Mouse (Mus musculus): ENCODE measurements around the gene Olfr1098. TPM values are rescaled to one million over a fixed set of nuclear protein-coding genes. Genes with fewer than 3 reads are reported as not detected.

Olfr1098 gene
- not detected for total RNA-seq (2022)

DNA sequence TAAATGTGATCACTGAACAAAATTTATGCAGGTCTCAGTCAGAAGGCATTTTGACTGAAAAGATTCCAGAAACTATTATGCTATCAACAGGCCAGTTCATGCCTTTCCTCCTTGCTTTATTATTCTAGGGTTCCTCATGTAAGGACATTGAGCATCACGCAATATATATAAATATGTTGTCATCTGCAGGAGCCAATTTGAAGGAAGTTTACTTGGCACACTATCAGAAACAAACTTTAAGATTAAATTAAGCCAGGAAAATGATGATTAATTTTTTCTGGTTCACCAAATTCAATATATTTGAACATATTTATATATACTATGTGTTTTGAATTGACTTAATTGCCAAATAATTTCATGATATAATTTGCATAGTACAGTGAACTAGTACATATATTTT is at the start of gene Olfr1098:
Olfr1098 (minus strand) TSS at position 101 of the 400 bp plus-strand sequence.
- DNase-seq, result no peak

DNA sequence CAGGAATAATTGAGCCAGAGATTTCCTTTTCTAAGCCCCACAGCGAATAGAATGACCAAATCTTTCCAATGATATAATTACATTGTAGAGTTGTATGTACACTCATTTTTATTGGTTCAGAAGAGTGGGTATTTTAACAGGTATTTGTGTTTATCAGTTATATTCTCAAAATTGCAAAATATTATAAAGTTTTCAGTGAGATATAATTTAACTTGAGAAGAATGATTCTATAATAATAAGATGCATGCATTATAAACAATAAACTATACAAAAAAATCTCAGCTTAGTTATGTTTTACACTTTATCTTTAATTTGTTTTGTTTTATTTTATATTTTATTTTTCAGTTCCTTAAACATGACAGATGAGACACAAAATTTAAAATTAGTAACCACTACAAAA is 36.2 kb upstream of the Olfr1098 start, which contains the start of gene Olfr1099:
Olfr1099 (minus strand) TSS at position 101 of the 400 bp plus-strand sequence.
- no peak for DNase-seq

DNA sequence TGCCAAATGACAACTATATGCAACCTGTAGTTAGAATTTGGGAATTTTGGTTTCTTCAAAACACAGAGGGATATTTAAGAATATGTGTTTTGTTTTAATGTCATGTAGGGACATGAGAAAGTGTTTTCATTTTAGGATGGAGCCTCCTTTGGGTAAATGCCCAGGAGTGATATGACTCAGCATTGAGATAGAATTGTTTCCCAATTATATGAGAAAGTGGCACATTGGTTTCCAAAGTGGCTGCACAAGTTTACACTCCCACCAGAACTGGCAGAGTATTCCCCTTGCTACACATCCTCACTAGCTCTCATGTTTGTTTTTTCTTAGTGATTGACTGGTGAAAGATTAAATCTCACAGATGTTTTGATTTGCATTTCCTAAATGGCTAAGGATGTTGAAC is 2.2 kb upstream of the Olfr1098 start:
- DNase-seq, result no peak

DNA sequence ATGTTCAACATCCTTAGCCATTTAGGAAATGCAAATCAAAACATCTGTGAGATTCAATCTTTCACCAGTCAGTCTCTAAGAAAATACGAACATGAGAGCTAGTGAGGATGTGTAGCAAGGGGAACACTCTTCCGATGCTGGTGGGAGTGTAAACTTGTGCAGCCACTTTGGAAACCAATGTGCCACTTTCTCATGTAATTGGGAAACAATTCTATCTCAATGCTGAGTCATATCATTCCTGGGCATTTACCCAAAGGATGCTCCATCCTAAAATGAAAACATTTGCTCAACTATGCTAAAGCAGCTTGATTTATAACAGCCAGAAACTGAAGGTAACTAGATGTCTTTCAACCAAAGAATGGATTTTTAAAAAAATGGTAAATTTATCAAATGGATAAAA is 18.7 kb downstream of the Olfr1098 start:
- no peak for DNase-seq

DNA sequence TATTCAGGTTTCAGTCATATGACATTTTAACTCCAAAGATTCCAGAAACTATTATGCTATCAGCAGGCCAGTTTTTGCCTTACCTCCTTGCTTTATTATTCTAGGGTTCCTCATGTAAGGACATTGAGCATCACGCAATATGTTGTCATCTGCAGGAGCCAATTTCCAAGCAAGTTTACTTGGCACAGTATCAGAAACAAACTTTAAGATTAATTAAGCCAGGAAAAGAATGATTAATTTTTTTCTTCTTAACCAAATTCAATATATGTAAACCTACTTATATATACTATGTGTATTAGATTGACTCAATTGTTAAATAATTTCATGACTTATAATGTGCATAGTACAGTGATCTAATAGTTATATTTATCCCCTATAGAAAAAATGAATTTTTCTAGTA is 32.2 kb downstream of the Olfr1098 start, which contains the start of gene Olfr1097:
Olfr1097 (minus strand) TSS at position 101 of the 400 bp plus-strand sequence.
- no peak for DNase-seq

DNA sequence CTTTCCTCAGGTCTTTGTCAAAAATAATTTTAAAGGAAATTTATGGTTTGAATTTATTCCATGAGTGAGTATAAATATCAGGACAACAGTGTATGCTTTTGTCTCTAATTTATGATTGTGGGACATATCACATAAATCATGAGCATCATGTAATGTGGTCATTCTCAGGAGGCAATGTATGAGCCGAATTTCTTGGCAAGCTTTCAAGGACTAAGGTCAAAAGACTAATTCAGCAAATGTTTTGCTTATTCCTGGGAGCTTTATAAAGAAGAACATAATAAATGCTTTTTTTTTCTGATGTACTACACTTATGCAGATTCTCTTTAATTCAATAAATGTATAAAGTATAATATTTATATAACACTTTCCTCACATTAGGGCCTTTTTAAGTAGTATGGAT is 49.6 kb downstream of the Olfr1098 start, which contains the start of gene Gm13723:
Gm13723 (minus strand) TSS at position 101 of the 400 bp plus-strand sequence.
- no peak for DNase-seq

Other genes with a start within 250 kb of the Olfr1098 start
- not detected for gene Olfr1086, start 244.5 kb downstream of the Olfr1098 start, total RNA-seq (2022)
- not detected for gene Olfr1087, start 226.2 kb downstream of the Olfr1098 start, total RNA-seq (2022)
- not detected for gene Olfr1089, start 190.8 kb downstream of the Olfr1098 start, total RNA-seq (2022)
- gene Olfr1090, start 165.6 kb downstream of the Olfr1098 start, total RNA-seq (2022), result not detected
- not detected for gene Olfr1093, start 142.1 kb downstream of the Olfr1098 start, total RNA-seq (2022)
- not detected for gene Olfr141, start 114.5 kb downstream of the Olfr1098 start, total RNA-seq (2022)
- gene Olfr1094, start 99.9 kb downstream of the Olfr1098 start, total RNA-seq (2022), result not detected
- gene Olfr1095, start 72.8 kb downstream of the Olfr1098 start, total RNA-seq (2022), result not detected
- gene Gm13723, start 49.7 kb downstream of the Olfr1098 start, total RNA-seq (2022), result not detected
- gene Olfr1097, start 32.3 kb downstream of the Olfr1098 start, total RNA-seq (2022), result not detected
- gene Olfr1099, start 36.1 kb upstream of the Olfr1098 start, total RNA-seq (2022), result not detected
- not detected for gene Olfr1100, start 55.4 kb upstream of the Olfr1098 start, total RNA-seq (2022)
- not detected for gene Olfr1101, start 66.7 kb upstream of the Olfr1098 start, total RNA-seq (2022)
- gene Olfr1102, start 73.9 kb upstream of the Olfr1098 start, total RNA-seq (2022), result not detected
- not detected for gene Olfr1104, start 102.5 kb upstream of the Olfr1098 start, total RNA-seq (2022)
- not detected for gene Olfr1105, start 112.0 kb upstream of the Olfr1098 start, total RNA-seq (2022)
- gene Olfr1106, start 127.7 kb upstream of the Olfr1098 start, total RNA-seq (2022), result not detected
- not detected for gene Olfr1107, start 151.3 kb upstream of the Olfr1098 start, total RNA-seq (2022)
- not detected for gene Olfr1109, start 171.5 kb upstream of the Olfr1098 start, total RNA-seq (2022)
- gene Olfr259, start 190.0 kb upstream of the Olfr1098 start, total RNA-seq (2022), result not detected
- gene Olfr1110, start 215.8 kb upstream of the Olfr1098 start, total RNA-seq (2022), result not detected
- gene Olfr1111, start 228.1 kb upstream of the Olfr1098 start, total RNA-seq (2022), result not detected

Measured in adrenal gland, adult 8-10 months (tissue).